Mouse (Mus musculus): ENCODE data around the gene Lrp10.

Lrp10 gene

DNA sequence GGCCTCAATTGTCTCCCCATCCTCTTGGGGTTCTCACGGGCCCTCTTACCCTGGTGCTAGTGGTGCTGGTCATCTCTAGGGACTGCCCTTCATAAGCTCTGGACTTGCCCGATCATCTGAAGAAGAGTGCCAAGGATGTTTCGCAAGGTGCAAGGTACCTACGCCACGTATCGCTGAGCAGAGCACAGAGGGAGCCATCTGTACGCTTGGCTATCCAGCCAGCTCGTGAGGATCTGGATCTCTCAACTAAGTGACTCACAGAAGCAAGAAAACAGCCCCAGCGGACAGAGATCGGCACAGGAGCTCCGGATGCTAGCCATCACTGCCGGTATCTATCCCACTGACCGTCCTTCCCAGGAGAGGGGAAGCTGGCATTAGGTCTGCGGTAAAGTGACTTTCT is 32.8 kb downstream of the Lrp10 start:
- in situ Hi-C loops (cut with MboI; ENCODE audit: low pct_unique_long_range_greater_than_20kb in 1 of 2, low sequenced_read_pairs in 2 of 2, unreplicated experiment in 1 of 2): no loop called here

DNA sequence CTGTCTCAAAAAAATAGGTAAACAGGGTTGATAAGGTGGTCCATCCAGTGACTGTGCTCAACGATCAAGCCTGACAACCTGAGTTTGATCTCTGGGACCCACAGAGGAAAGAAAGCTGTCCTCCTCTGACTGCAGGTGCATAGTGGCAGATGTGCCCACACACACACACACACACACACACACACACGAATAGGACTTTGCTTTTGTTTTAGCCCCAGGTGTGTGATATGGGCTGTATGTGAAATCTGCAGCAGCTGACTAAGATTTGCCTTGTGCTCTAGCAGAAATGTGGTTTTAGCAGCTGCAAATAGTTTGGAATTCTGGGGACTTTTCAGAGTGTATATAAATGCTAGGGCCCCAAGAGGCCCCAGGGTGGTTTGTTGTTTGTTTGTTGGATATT is 35.4 kb downstream of the Lrp10 start:
- in situ Hi-C loops (cut with MboI; ENCODE audit: low pct_unique_long_range_greater_than_20kb in 1 of 2, low sequenced_read_pairs in 2 of 2, unreplicated experiment in 1 of 2): no loop called here

DNA sequence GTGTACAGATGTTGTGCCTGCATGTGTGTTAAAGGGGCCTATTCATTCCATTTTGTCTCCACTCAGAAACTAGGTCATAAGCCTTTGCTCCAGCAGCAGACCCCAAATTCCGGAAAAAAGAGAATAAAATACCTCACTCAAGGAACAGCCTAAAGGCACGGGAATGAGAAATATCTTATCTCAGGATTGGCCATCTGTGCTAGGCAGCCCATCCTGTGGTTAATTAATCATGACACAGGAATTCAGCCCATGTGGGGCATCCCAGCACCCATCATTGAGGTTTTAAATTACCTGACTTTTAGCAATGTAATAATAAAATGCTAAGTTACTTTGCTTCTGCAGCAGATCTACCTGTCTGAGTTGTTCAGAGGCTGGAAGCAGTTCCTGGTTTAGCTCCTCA is 37.4 kb downstream of the Lrp10 start:
- in situ Hi-C loops (cut with MboI; ENCODE audit: low pct_unique_long_range_greater_than_20kb in 1 of 2, low sequenced_read_pairs in 2 of 2, unreplicated experiment in 1 of 2): no loop called here

DNA sequence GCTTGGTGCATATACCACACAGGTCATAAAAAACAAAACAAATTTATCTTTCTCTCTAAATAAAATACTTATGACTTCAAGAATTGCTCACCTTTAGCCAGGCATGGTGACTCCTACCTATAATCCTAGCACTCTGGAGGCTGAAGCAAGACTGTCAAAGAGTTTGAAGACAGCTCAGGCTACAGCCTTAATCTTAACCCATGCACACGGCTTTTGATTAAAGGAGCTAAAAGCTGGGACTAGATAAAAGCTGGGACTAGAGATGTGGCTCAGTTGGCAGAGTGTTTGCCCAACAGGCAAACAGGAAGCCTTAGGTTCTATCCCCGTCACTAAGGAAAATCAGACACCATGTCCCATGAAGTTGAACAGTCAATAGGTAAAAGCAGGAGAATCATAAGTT is 39.2 kb downstream of the Lrp10 start:
- in situ Hi-C loops (cut with MboI; ENCODE audit: low pct_unique_long_range_greater_than_20kb in 1 of 2, low sequenced_read_pairs in 2 of 2, unreplicated experiment in 1 of 2): no loop called here

DNA sequence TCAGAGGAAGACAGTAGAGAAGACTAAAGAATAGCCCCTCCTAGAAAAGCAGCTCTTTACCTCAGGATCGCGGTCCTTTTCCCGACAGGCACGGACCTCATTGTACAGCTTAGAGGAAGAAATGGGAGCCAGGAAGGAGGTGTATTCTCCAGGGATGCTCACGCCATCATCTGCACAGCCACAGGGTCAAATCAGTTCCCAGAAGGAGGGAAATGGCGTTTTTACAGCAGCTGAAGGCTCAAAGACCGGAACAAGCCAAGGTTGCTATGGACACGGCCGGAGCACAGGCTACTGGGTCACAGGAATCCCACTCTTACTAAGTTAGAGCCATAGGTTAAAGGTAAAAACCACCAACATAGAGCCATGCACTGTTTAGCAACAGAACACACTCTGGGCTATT is 45.8 kb downstream of the Lrp10 start:
- in situ Hi-C loops (cut with MboI; ENCODE audit: low pct_unique_long_range_greater_than_20kb in 1 of 2, low sequenced_read_pairs in 2 of 2, unreplicated experiment in 1 of 2): no loop called here

DNA sequence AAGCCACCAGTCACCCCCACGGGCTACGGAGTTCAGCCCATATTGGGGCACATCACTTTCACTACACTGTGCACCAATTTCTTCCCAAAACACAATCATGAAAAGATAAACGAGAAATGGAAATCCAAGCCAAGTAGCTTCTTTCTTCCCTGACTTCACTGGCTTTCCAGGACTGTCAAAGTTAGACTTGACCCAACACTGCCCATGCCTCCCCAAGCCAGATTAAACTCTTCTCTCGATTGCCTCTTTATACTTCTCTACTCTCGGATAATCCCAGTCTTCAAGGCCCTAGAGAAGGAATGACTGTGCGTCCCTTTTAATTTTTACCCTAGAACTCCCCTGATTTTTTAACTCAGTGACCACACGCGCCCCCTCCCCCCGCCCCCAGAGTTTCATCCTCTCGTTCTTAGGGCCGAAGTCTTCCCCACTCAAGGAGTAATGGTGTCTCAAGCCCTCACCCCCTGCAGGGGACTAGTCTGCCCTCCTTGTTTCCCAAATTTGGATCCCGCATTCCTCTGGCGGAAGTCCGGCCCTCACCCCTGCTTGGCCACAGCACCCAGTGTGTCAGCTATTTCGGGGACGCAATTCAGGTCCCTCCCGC is 52.9 kb downstream of the Lrp10 start:
- in situ Hi-C loops (cut with MboI; ENCODE audit: low pct_unique_long_range_greater_than_20kb in 1 of 2, low sequenced_read_pairs in 2 of 2, unreplicated experiment in 1 of 2): no loop called here

Measured in mouse embryonic stem cell (cell line).